Mouse (Mus musculus) small intestine, adult 2 months (tissue): ENCODE results near the gene Tmem63b. TPM values are rescaled to one million over a fixed set of nuclear protein-coding genes. Genes with fewer than 3 reads are reported as not detected.

Experiments used
- H3K27ac ChIP-seq: fragments of 200-500 bp; 2 replicates; pipeline ENCODE4 v1.5.1; 2012; ENCODE audit warnings: low read depth, low read length, control low read depth, inconsistent platforms; ENCODE audit not compliant: insufficient read depth
- H3K27me3 ChIP-seq: fragments of 200-500 bp; 2 replicates; pipeline ENCODE4 v1.6.1; 2012; ENCODE audit warnings: mild to moderate bottlenecking, moderate library complexity, low read length, inconsistent platforms; ENCODE audit not compliant: control insufficient read depth, insufficient read depth
- H3K36me3 ChIP-seq: fragments of 200-500 bp; 2 replicates; pipeline ENCODE4 v1.6.1; 2012; ENCODE audit warnings: mild to moderate bottlenecking, low read length, control low read depth, inconsistent platforms; ENCODE audit not compliant: control insufficient read depth, insufficient read depth
- H3K4me1 ChIP-seq: fragments of 200-500 bp; 2 replicates; pipeline ENCODE4 v1.6.1; 2012; ENCODE audit warnings: low read length, inconsistent platforms, mixed read lengths; ENCODE audit not compliant: control insufficient read depth, insufficient read depth, insufficient read length
- H3K4me3 ChIP-seq: fragments of 200-500 bp; 2 replicates; pipeline ENCODE4 v1.5.1; 2012; ENCODE audit warnings: low read depth, mild to moderate bottlenecking, control low read depth, inconsistent platforms, low read length, moderate library complexity
- CTCF ChIP-seq: fragments of 200-500 bp; IDR thresholded peaks from 2 replicates; pipeline ENCODE4 v1.5.1; 2012; ENCODE audit warnings: low read depth, mild to moderate bottlenecking, control low read depth, inconsistent platforms, low read length, moderate library complexity, mixed read lengths; ENCODE audit not compliant: insufficient replicate concordance, insufficient read length; ENCODE audit errors: extremely low read depth
- POLR2A ChIP-seq: fragments of 200-500 bp; IDR thresholded peaks from 2 replicates; pipeline ENCODE4 v1.6.1; 2012; ENCODE audit warnings: low read depth, mild to moderate bottlenecking, control low read depth, inconsistent platforms, low read length, moderate library complexity
- WGBS: fragments of 180-500 bp; shearing (Covaris S2); methylation state at CpG from one replicate; pipeline ENCODE4 v1.1.7; 2018; 5-methylcytosine and 5-hydroxymethylcytosine counted together
- polyA plus RNA-seq: library from polyadenylated mRNA; depleted of rRNA; stranded (reverse); fragments of >200 nt; gene quantifications from 2 replicates; pipeline ENCODE4 v1.2.3, GENCODE M21; 2012

Tmem63b gene
- polyA plus RNA-seq, 1 experiment = 65.0 TPM

GRCm38 (mm10) chr17:45695227-45696120 lies 8.8 kb upstream of the Tmem63b start:
- TF ChIP-seq POLR2A (no peak), CTCF (no peak)
- 55% methylated on average over 23 of the region's 23 CpGs for WGBS
- peaks cover 44% of the 10 kb centered on the region for H3K4me1 ChIP-seq
- H3K27me3 ChIP-seq = no peaks in the 10 kb centered on the region
- H3K27ac ChIP-seq = no peak overlapping the region
- peaks cover 6% of the 10 kb centered on the region for H3K36me3 ChIP-seq
- H3K4me3 ChIP-seq = no peak overlapping the region

GRCm38 (mm10) chr17:45693812-45694565 lies 7.3 kb upstream of the Tmem63b start:
- Histone ChIP-seq H3K27ac (no peak overlapping the region), H3K4me3 (no peak overlapping the region), H3K27me3 (no peaks in the 10 kb centered on the region), H3K36me3 (peaks cover 6% of the 10 kb centered on the region), H3K4me1 (peaks cover 35% of the 10 kb centered on the region)
- TF ChIP-seq CTCF (no peak), POLR2A (no peak)
- WGBS = 55% methylated on average over 18 of the region's 18 CpGs

- TF ChIP-seq CTCF (no peak), POLR2A (no peak)
Observed at GRCm38 (mm10) chr17:45692159-45692558, 5.5 kb upstream of the Tmem63b start.

GRCm38 (mm10) chr17:45690044-45690443 lies 3.3 kb upstream of the Tmem63b start:
- H3K27ac ChIP-seq = no peak overlapping the region
- H3K36me3 ChIP-seq = no peaks in the 10 kb centered on the region
- WGBS = 93% methylated on average over 4 of the region's 4 CpGs
- no peaks in the 10 kb centered on the region for H3K27me3 ChIP-seq
- peaks cover 32% of the 10 kb centered on the region for H3K4me1 ChIP-seq
- TF ChIP-seq CTCF (no peak), POLR2A (no peak)
- H3K4me3 ChIP-seq = no peak overlapping the region

More at GRCm38 (mm10) chr17:45692159-45692558, 5.5 kb upstream of the Tmem63b start:
- Histone ChIP-seq H3K4me3 (no peak overlapping the region), H3K4me1 (peaks cover 30% of the 10 kb centered on the region), H3K36me3 (no peaks in the 10 kb centered on the region), H3K27me3 (no peaks in the 10 kb centered on the region), H3K27ac (peak overlapping the region; percentile 34)
- WGBS = 33% methylated on average over 5 of the region's 5 CpGs

GRCm38 (mm10) chr17:45689120-45689519 lies 2.4 kb upstream of the Tmem63b start:
- Histone ChIP-seq H3K27ac (no peak overlapping the region), H3K36me3 (no peaks in the 10 kb centered on the region), H3K27me3 (no peaks in the 10 kb centered on the region), H3K4me3 (no peak overlapping the region), H3K4me1 (peaks cover 35% of the 10 kb centered on the region)
- WGBS = 23% methylated on average over 9 of the region's 9 CpGs
- TF ChIP-seq CTCF (no peak), POLR2A (no peak)

GRCm38 (mm10) chr17:45686093-45686619 lies 549 bp downstream of the Tmem63b start, which contains the start of gene Mrpl14:
Gene Mrpl14 (plus strand): TSS chr17:45686322.
- under 1% methylated on average over 49 of the region's 50 CpGs for WGBS
- Histone ChIP-seq H3K27me3 (no peaks in the 10 kb centered on the region), H3K36me3 (no peaks in the 10 kb centered on the region), H3K4me1 (peaks cover 16% of the 10 kb centered on the region), H3K4me3 (peak within 1 kb of the TSS; percentile 96), H3K27ac (peak within 1 kb of the TSS; percentile 21)
- no peak for TF ChIP-seq CTCF
- TF ChIP-seq POLR2A = peak; percentile 55
